Mouse (Mus musculus): Measurements from ENCODE around the gene Bcl2. TPM values are rescaled to one million over a fixed set of nuclear protein-coding genes. Genes with fewer than 3 reads are reported as not detected.

Gene Bcl2
- polyA plus RNA-seq, 1 experiment, result 5.3 TPM

DNA sequence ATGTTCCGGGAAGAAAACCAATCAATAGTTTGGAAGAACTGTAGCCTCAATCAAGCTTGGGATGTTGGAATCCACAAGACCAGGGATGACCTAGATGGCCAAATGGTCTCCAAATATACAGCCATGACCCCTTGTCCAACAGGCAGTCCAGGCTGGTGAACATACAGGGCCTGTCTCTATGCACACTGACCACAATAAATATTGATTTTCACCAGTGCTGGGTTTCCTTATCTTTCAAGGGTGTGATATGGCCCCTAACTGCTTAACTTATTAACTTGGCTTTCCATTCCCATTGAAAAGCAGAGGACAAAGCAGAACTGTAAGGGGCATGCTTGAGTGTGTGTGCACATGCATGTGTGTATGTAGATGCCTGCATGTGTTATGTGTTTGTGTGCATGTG, 197.0 kb downstream of the Bcl2 start:
- Histone ChIP-seq H3K27ac (ENCODE audit: insufficient read depth, low read length) (no peak overlapping the region), H3K4me3 (ENCODE audit: insufficient read depth, low read length) (no peak overlapping the region), H3K4me1 (ENCODE audit: control insufficient read depth, insufficient read depth, low read length) (0 out of 2 replicates have a peak, but pooled peaks cover 3% of the 10 kb centered on the region)
- TF ChIP-seq POLR2A (IDR thresholded peaks at IDR 0.05; ENCODE audit: low read depth, low read length) (no peak), CTCF (IDR thresholded peaks at IDR 0.05; ENCODE audit: borderline replicate concordance, insufficient read depth, low read length) (no peak)

DNA sequence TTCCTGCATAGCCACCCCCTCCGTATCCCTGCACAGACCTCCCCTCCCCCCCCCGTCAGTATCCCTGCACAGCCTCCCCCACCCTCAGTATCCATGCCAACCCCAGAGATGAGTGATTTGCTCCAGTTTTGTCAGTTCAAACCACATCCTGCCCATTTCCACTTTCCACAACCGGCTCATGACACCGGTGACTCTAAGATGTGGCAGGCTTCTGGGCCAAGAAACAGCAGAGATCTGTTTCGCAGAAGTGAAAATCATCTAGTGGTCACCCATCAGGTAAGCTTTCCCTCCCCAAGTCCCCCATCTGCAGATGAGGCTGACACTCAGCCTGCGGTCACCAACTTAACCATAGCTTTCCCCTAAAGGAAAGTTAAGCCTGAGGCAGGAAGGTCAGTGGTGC, 198.5 kb downstream of the Bcl2 start:
- no peak overlapping the region for H3K4me3 ChIP-seq (ENCODE audit: insufficient read depth, low read length)
- TF ChIP-seq CTCF (IDR thresholded peaks at IDR 0.05; ENCODE audit: borderline replicate concordance, insufficient read depth, low read length) (no peak), POLR2A (IDR thresholded peaks at IDR 0.05; ENCODE audit: low read depth, low read length) (no peak)

DNA sequence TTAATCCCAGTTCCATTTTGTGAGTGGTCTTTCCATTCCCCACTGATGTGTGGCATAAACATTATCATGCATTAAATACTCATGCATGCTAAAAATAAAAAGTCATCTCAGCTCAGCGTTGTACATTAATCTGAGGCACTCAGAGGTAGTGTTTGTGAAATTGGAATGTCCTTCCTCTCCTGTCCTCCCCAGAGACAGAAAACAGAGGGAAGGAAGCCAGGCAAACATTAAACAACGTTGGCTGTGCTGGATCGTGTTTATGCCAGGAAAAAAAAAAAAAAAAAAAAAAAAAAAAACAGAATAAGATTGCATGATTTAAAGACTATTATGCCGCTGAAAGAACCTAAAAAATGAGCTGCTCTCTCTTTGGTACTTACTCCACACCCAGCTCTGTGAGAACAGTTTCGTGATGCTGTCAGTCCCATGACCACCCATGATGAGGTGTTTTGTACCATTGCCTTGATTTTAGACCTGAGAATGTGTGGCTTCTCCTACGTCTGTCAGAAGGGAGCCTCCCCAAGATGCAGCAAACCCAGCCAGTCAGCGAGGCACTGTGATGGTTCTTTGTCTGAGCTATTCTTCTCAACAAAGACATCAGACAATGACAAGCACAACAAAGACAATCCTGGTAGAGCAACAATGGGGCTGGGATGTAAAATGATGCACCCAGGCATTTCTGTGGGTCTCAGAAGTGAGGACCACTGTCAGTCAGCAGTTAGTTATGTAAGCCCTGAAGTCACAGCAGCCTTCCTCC, 200.0 kb downstream of the Bcl2 start:
- H3K4me3 ChIP-seq (ENCODE audit: insufficient read depth, low read length), result no peak overlapping the region

More for the DNA sequence above, 198.5 kb downstream of the Bcl2 start:
- Histone ChIP-seq H3K4me1 (ENCODE audit: control insufficient read depth, insufficient read depth, low read length) (0 out of 2 replicates have a peak, but pooled peaks cover 3% of the 10 kb centered on the region), H3K27ac (ENCODE audit: insufficient read depth, low read length) (no peak overlapping the region)

DNA sequence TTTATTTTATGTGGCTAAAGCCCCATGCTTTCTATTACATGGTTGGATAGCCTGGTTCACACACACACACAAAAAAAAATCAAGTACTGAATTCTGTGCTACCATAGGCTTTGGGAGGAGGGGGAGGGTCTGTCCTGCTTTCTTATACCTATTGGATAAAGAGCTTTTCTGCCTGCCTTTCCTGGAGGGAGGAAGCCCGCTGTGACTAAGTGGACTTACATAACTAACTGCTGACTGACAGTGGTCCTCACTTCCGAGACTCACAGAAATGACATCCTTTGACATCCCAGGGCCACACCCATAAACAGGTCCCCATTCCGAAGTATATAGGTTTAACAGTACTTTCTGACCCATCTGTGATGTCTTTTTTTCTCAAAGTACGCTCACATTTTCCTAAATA, 200.6 kb downstream of the Bcl2 start:
- TF ChIP-seq CTCF (IDR thresholded peaks at IDR 0.05; ENCODE audit: borderline replicate concordance, insufficient read depth, low read length) (no peak), POLR2A (IDR thresholded peaks at IDR 0.05; ENCODE audit: low read depth, low read length) (no peak)
- H3K4me1 ChIP-seq (ENCODE audit: control insufficient read depth, insufficient read depth, low read length), result 0 out of 2 replicates have a peak, but pooled peaks cover 3% of the 10 kb centered on the region
- no peak overlapping the region for H3K27ac ChIP-seq (ENCODE audit: insufficient read depth, low read length)
- no peak overlapping the region for H3K4me3 ChIP-seq (ENCODE audit: insufficient read depth, low read length)

More for the DNA sequence above, 200.0 kb downstream of the Bcl2 start:
- Histone ChIP-seq H3K4me1 (ENCODE audit: control insufficient read depth, insufficient read depth, low read length) (0 out of 2 replicates have a peak, but pooled peaks cover 3% of the 10 kb centered on the region), H3K27ac (ENCODE audit: insufficient read depth, low read length) (no peak overlapping the region)
- no peak for TF ChIP-seq POLR2A (IDR thresholded peaks at IDR 0.05; ENCODE audit: low read depth, low read length)
- no peak for TF ChIP-seq CTCF (IDR thresholded peaks at IDR 0.05; ENCODE audit: borderline replicate concordance, insufficient read depth, low read length)

DNA sequence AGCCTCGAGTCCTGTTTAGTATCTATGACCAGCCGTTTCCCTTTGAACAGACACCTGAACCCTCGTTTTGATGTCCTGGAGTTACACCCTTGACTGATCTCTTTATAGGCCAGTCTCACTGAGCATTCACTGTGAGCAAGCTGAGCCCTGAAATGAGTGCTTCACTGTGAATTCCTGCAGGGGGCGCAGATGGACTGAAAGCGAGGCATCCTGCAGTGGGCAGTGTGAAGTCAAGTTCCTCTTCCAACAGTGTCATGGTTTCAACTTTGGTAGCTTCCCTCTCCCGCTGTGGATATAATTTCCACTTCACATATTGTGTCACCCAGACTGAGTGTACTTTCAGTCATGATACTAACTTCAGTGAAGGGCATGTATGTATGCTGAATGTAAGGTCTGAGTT, 202.5 kb downstream of the Bcl2 start:
- Histone ChIP-seq H3K4me3 (ENCODE audit: insufficient read depth, low read length) (no peak overlapping the region), H3K4me1 (ENCODE audit: control insufficient read depth, insufficient read depth, low read length) (0 out of 2 replicates have a peak, but pooled peaks cover 3% of the 10 kb centered on the region), H3K27ac (ENCODE audit: insufficient read depth, low read length) (no peak overlapping the region)
- TF ChIP-seq CTCF (IDR thresholded peaks at IDR 0.05; ENCODE audit: borderline replicate concordance, insufficient read depth, low read length) (peak; percentile 88), POLR2A (IDR thresholded peaks at IDR 0.05; ENCODE audit: low read depth, low read length) (no peak)

DNA sequence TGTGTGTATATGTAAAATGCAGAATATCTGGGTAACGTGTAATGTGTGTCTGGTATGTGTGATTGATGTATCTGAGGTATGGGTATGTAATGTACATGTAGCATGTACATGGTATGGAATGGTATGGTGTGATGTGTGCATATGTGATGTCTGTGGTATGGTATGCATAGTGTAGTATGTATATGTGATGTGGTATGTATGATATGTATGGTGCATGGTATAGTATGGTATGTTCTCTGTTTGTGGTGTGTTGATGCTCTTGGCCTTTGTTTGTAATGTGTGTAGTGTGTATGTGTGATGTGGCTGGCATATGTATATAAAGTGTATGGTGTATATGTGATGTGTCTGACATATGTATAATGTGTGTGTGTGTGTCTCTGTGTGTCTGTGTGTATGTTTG, 206.5 kb downstream of the Bcl2 start:
- Histone ChIP-seq H3K4me1 (ENCODE audit: control insufficient read depth, insufficient read depth, low read length) (no peaks in the 10 kb centered on the region), H3K4me3 (ENCODE audit: insufficient read depth, low read length) (no peak overlapping the region), H3K27ac (ENCODE audit: insufficient read depth, low read length) (no peak overlapping the region)
- TF ChIP-seq CTCF (IDR thresholded peaks at IDR 0.05; ENCODE audit: borderline replicate concordance, insufficient read depth, low read length), result no peak
- TF ChIP-seq POLR2A (IDR thresholded peaks at IDR 0.05; ENCODE audit: low read depth, low read length), result no peak

DNA sequence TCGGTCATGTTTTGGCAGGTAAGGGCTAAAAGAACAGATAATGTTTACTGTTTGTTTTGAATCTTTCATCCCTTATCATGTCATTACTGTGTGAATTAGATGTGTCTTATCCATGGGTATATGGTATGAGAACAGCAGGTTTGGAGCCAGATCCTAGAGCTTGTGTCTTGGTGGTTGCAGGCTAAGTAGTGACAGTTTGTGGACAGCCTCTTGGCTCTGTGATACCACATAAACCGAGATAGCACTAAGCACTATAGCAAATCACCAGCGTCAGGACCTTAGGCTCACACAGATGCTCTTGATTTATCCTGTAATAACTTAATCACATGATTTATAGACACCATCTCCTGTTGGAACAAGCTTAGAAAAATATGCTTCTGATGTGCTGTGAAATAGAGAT, 210.2 kb downstream of the Bcl2 start:
- no peaks in the 10 kb centered on the region for H3K4me1 ChIP-seq (ENCODE audit: control insufficient read depth, insufficient read depth, low read length)

DNA sequence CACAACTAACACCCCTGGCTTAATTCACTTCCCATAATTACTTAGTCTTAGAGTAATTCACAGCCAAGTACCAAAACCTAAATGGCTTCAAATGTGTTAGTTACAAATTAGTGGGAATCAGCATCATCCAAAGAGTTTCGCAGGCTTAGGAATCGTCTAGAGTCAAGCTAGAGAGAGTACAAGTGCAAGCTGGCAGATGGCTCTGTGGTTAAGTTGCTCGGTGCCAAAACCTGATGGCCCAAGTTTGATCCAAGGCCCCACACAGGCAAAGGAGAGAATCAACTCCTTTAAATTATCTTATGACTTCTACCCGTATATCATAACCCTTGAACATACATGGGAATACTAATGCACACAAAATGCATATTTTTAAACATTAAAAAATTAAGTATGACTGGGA, 210.7 kb downstream of the Bcl2 start:
- TF ChIP-seq CTCF (IDR thresholded peaks at IDR 0.05; ENCODE audit: borderline replicate concordance, insufficient read depth, low read length) (no peak), POLR2A (IDR thresholded peaks at IDR 0.05; ENCODE audit: low read depth, low read length) (no peak)
- no peak overlapping the region for H3K4me3 ChIP-seq (ENCODE audit: insufficient read depth, low read length)
- H3K27ac ChIP-seq (ENCODE audit: insufficient read depth, low read length), result no peak overlapping the region
- no peaks in the 10 kb centered on the region for H3K4me1 ChIP-seq (ENCODE audit: control insufficient read depth, insufficient read depth, low read length)

More for the DNA sequence above, 210.2 kb downstream of the Bcl2 start:
- TF ChIP-seq POLR2A (IDR thresholded peaks at IDR 0.05; ENCODE audit: low read depth, low read length) (no peak), CTCF (IDR thresholded peaks at IDR 0.05; ENCODE audit: borderline replicate concordance, insufficient read depth, low read length) (no peak)
- Histone ChIP-seq H3K4me3 (ENCODE audit: insufficient read depth, low read length) (no peak overlapping the region), H3K27ac (ENCODE audit: insufficient read depth, low read length) (no peak overlapping the region)

DNA sequence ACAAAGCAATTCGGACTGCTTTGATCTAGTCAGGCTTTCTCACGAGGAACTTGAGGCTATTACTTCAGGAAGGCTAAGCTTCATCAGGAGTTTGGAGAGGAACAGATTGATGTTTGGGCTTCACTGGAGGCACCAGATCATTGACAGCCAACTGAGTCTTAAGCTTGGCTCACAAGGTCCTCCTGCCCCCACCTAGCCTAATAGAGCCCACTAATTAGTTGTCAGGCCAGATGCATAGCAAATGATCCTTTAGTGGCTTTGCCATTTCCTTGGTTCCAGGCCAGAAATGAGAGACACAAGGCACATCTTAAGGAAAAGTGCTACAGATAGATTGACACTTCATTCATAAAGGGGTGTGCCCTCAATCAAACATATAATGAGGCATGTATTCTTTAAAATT, 216.1 kb downstream of the Bcl2 start:
- Histone ChIP-seq H3K4me3 (ENCODE audit: insufficient read depth, low read length) (no peak overlapping the region), H3K4me1 (ENCODE audit: control insufficient read depth, insufficient read depth, low read length) (no peaks in the 10 kb centered on the region), H3K27ac (ENCODE audit: insufficient read depth, low read length) (no peak overlapping the region)
- TF ChIP-seq POLR2A (IDR thresholded peaks at IDR 0.05; ENCODE audit: low read depth, low read length) (no peak), CTCF (IDR thresholded peaks at IDR 0.05; ENCODE audit: borderline replicate concordance, insufficient read depth, low read length) (no peak)

Other genes starting within 250 kb of the Bcl2 start
- gene Kdsr, start 45.5 kb upstream of the Bcl2 start, polyA plus RNA-seq (2011; ENCODE audit: insufficient read length, low read depth, missing spikeins), result 31.6 and 38.1 TPM in 2 replicates
- 77.5 and 91.3 TPM in 2 replicates for gene Vps4b, start 82.5 kb upstream of the Bcl2 start, polyA plus RNA-seq (2011; ENCODE audit: insufficient read length, low read depth, missing spikeins)
- gene Serpinb5, start 146.9 kb upstream of the Bcl2 start, polyA plus RNA-seq (2011; ENCODE audit: insufficient read length, low read depth, missing spikeins), result not detected in 2 replicates
- not detected in 2 replicates for gene Serpinb12, start 220.2 kb upstream of the Bcl2 start, polyA plus RNA-seq (2011; ENCODE audit: insufficient read length, low read depth, missing spikeins)